Mouse (Mus musculus): ENCODE measurements around the gene Erbb3.
"Not testable (repeated sequence)": the region's sequence is repeated elsewhere in the genome, so short reads cannot be mapped to it uniquely, and the experiment has no call there.

Erbb3 gene

DNA sequence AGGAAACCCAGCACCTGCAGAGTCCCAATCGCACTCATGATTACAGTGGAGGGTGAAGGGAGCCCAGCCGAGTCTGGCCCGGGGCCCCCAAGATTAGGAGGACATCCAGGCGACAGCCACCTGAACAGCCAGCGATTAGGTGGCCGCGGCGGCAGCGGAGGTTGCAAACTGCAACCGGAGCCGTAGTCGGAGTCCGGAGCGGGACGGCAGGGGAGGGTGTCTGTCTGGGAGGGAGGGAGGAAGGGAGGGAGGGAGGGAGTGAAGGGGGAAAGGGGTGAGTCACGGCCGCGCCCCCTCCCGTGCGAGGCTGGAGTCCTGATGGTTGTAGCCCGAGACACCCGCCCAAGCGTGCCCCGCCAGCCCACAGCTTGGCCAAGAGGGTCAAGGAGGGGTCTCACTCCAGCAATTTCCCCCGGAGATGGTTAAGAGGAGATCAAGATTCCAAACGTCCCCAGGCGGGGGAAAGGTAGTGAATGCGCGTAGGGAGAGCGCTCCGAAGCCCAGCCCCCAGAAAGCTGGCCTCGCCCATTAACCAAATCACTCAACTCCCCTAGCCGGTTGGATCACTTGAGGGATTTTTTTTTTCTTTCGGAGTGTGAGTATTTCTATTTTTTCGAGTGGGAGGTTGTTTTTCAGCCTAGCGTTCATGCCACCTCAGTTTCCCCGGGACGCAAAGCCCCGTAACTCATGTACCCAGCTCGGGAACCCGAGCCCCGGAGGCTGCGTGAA lies at the start of gene Erbb3:
TSS of gene Erbb3 (minus strand) at position 189 of the 729 bp plus-strand sequence.
- DNase-seq (ENCODE audit: low spot score), result no peak

DNA sequence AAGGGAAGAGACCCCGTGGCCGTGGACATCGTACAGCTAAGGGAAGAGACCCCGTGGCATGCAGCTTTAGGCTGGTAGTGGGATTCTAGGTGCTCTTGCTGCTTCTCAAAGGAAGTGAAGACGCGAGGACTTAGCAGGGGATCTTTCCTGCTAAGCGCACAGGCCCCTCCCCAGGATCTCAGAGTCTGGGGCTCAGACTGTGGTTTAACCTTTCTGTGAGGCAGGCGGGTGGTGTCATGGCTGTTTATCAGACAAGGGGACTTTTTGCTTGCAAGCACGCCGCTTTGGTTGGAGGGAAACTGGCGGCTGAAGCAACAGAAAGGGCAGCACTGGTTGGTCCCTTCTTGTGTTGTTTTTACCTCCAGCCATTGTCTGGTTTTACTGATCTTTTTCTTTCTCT lies 47.6 kb upstream of the Erbb3 start:
- DNase-seq (ENCODE audit: low spot score), result no peak

DNA sequence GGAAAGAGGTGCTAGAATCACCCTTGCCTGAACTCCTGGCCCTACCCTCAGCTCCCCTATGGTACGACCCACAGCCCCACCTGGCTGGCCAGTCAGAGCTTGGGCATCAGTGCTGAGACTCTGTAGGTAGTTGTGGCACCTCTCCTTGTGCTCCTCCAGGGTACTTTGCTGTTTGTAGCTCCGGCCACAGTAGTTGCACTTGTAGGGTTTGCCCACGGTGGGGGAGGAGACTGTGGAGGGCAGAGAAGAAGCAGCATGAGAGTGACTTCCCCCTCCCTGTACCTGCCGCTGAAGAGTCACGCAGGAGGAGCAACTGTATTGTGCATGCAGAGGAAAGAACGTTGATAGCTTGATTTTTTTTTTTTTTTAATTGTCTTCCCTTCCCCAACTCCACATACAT lies 47.1 kb upstream of the Erbb3 start:
- no peak for DNase-seq (ENCODE audit: low spot score)

DNA sequence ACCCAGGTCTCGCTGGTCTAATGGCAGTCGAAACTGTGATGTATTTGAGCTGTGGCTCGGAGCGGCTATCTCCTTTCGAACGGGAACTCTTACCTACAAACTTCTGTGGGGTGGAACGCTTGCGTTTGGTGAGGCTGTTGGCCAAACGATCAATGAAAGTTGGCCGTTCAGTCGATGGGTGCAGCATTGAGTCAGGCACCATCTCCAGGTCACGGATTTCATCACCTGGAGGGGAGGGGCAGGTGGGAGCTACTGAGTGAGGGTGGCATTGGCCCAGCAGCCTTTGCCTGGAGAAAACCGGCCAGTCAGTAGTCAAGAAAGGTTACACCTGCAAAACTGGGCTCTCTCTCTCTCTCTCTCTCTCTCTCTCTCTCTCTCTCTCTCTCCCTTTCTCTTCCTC lies 46.2 kb upstream of the Erbb3 start:
- no peak for DNase-seq (ENCODE audit: low spot score)

DNA sequence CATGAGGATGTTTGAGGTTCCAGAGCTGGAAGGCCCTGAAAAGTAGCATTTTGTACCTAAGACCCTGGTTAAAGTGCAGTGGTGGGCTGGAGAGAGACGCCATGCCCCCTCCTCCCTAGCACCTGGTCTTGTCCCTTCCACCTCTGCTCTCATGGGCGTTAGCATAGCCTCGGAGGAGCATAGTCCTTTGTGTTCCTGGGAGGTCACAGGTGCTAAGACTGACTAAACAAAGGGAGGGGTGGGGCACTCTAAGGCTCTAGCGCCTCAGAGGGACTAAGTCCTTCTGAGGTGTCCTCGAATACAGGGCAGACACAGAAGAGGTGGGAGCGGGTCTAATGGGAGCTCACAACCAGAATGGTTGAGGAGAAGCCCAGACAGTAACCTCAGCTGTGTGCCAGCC lies 42.1 kb upstream of the Erbb3 start:
- DNase-seq (ENCODE audit: low spot score), result no peak

DNA sequence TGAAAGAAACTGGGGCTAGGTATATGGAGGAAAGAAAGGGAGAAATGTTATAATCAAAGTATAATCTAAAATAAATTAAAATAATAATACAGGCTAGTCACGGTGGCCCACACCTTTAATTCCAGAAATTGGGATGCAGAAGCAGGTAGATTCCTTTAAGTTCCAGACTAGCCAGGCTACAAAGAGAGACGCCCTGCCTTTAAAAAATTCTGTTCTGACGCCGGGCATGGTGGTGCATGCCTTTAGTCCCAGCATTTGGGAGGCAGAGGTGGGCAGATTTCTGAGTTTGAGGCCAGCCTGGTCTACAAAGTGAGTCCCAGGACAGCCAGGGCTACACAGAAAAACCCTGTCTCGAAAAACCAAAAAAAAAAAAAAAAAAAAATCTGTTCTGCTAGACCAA lies 40.9 kb upstream of the Erbb3 start:
- DNase-seq (ENCODE audit: low spot score), result not testable (repeated sequence)

DNA sequence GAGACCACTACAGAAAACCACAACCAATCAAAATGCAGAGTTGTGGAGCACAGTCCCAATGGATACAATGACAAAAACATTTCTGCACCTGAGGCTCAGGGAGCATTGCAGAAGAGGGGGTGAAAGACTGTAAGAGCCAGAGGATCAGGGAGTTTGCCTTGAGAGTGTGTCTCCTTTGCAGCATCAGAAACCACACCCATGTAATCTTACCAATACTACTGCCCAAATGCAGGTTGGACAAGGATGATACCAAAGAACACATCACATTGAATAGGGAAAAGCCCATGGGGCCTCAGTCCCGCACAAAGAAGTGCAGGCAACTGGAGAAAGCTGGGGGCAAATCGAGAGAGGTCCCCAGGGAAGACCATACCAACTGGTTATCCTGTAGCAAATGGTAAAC lies 40.3 kb upstream of the Erbb3 start:
- no peak for DNase-seq (ENCODE audit: low spot score)

DNA sequence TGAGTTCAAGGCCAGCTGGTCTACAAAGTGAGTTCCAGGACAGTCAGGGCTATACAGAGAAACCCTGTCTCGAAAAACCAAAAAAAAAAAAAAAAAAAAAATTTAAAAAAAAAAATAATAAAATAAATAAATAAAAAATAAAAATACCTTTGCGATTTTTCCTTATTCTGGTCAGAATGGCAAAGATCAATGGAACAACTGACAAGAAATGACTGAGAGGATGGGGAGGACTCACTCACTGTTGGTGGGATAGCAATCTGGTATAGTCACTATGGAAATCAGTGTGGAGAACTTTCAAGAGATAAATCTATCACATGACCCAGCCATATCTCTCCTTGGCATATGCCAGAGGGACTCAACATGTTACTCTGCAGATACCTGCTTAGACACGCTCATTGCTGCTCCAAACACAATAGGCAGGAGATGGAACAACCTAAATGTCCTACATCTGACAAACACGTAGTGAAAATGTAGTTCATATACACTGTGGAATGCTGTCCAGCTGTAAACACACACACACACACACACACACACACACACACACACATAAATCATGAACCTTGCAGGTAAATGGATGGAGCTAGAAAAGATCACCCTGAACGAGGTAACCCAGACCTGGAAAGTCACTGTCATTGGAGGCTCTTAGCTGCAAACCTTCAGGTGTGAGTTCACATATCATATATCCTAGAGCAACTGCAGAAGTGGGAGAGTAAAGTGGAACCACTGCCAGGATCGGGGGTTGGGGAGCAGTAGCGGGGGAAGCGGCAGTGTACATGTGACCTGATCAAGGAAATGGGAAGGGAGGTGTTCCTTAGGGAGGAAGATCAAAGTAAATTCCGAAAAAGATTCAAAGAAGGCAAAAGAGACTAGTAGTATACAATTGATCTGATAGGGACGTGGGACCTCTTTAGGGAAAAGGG lies 38.2 kb upstream of the Erbb3 start:
- no peak for DNase-seq (ENCODE audit: low spot score)

DNA sequence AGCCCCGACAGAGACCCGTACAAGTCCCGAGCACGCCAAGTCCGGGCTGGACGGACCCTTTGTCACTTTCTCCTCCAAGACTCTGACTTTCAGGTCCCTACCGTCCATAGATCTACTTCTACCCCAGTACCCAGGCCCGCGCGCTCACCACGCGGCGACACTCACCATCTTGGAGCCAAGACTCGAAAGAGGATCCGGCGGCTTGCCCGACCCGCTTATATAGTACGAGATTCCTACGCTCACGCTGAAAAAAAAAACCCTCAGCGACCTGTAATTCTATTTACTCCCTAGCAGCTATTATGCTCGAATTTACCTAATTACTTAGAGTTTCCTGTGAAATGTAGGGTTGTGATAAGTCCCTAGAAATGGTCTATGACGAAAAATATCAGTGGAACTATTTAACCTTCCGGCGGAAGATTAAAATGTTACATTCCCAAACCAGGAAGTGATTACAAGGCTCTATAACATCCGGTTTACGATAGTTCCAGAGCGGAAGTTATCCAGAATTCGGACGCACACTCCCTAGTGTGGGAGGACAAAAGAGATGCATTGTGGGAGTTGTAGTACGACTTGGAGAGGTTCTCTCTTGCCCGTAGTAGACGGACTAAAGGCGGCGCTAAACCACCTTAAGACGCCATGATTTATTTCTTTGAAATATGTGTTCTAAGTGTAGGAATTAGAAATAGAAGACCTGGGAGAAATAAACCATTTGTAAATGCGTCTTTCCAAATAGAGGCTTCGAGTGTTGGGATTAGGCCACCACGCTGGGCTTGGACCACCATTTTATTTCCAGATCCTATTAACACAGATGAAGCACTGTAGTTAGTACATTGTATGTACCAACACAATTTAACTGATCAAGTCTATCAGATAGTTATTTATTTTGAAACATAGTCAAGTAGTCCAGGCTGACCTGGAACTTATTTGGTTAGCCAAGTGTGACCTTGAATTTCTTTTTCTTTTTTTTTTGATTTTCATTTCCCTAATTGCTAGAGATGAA lies 37.2 kb upstream of the Erbb3 start, which contains the start of gene Rps26:
TSS of gene Rps26 (minus strand) at position 437 of the 1,000 bp plus-strand sequence.
- peak; percentile 97 for DNase-seq (ENCODE audit: low spot score)

DNA sequence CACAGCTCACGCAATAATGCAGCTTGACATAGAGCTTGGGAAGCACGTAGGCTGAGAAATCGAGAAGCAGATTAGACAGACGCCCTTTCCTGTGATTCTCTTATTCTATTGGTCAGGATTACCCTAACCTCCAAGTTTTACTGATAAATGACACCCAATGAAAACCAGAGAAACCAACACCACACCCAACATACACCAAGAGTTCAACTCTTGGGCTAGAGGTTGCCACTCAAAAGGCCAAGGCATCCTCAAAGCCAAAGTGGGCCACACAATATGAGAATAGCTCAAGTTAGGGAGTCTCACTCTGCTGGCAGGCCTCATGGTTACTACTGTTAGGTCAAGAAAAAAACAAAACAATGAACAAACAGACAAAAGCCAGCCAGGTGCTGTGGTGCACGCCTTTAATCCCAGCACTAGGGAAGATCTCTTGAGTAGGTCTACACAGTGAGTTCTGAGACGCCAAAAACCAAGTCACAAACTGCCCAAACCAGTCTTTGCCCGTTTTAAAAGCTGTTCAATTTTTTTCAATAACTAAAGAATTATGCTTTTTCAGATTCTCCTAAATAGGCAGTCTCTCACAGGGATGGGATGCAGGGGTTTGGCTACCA lies 35.9 kb upstream of the Erbb3 start:
- DNase-seq (ENCODE audit: low spot score), result no peak

DNA sequence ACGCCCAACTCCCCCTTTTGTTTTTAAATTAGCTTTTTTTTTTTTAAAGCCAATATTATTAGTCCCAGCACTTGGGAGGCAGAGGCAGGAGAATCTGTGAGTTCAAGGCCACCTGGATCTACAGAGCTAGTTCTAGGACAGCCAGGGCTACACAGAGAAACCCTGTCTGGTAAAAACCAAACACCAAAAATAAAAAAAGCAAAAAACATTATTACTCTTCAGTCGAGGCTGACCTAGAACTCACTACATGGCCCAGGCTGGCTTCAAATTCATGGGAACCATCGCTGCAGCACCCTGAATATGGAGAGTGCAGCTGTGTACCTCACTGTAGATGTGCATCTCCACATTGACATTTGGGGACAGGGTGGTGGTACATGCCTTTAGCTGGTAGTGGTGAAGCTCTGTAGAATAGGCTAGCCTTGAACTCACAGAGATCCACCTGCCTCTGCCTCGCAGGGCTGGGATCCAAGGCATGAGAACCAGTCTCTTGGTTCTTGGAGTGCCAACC lies 33.7 kb upstream of the Erbb3 start:
- not testable (repeated sequence) for DNase-seq (ENCODE audit: low spot score)

DNA sequence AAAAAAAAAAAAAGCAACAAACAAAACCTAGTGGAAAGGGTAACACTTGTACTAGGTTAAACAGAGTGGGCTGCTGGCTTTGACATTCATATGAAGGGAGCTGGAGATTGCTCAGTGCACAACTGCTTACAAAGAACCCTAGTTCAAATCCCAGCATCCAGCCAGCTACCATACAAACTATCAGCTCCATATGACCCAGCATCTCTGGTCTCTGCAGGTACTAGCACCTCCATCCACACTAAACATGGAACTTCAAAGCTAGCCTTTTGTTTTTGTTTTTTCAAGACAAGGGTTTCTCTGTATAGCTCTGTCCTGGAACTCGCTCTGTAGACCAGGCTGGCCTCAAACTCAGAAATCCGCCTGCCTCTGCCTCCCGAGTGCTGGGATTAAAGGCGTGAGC lies 33.2 kb upstream of the Erbb3 start:
- DNase-seq (ENCODE audit: low spot score), result no peak

DNA sequence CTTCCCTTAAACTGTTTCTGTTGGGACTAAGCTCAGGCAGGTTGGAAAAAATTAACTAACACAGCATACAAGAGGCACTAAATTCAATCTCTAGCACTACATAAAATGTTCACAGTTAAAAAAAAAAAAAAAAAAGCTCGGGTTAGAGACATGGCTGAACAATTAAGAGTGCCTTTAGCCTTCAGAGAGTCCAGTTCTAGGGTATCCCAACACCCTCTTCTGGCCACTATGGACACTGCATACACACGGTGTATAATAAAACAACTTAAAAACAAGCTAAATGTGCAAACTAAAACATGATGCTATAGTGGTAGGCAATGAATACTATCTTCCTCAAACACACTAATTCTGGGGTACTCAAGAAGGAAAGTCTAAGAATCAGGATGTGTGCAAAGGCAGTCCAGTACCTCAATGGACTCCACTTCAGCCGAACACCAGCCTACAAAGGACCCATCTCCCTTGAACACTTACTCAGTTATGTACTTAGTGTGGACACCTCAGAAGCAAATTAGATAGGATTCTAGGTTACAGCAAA lies 32.6 kb upstream of the Erbb3 start:
- no peak for DNase-seq (ENCODE audit: low spot score)

DNA sequence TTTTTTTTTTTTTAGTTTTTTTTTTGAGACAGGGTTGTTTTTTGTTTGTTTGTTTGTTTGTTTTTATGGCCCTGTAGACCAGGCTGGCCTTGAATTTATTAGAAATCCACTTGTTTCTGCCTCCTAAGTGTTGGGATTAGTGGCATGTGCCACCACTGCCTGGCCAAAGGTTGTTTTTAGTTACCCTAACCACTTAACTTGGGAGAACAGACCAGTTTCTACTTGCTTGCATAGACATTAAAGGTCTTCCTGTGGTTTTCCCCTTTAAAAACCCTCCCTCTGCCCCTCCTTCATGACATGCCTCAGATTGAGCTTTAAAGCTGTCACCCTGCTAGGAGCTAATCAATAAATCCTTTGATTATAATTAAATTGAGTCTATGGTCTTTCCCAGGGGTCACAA lies 30.8 kb upstream of the Erbb3 start:
- DNase-seq (ENCODE audit: low spot score), result no peak

DNA sequence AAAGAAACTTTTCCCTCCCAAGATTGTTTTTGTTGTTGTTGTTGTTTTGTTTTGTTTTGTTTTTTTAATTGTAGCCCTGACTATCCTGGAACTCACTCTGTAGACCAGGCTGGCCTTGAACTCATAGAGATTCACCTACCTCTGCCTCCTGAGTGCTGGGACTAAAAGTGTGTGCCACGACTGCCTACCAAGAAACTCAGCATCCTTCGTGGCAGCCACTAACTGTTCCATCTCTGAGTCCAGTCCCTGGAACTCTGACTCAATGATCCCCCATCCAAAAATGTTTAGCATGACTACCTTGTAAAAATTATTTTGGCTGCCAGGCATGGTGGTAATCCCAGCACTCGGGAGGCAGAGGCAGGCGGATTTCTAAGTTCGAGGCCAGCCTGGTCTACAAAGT lies 29.7 kb upstream of the Erbb3 start:
- DNase-seq (ENCODE audit: low spot score), result not testable (repeated sequence)

DNA sequence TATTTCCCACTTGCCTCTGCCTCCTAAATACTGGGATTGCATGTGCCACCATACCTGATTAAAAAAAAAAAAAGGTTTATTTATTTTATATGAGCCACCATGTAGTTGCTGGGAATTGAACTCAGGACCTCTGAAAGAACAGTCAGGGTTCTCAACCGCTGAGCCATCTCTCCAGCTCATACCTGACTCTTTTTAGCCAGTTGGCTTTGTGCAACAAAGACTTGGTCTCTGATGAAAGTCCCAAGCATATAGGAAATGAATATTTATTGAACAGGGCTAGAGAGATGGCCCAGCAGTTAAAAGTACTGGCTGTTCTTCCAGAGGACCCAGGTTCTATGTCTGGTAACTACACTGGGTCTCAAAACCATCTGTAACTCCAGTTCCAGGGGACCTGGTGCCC lies 29.1 kb upstream of the Erbb3 start:
- DNase-seq (ENCODE audit: low spot score), result no peak

DNA sequence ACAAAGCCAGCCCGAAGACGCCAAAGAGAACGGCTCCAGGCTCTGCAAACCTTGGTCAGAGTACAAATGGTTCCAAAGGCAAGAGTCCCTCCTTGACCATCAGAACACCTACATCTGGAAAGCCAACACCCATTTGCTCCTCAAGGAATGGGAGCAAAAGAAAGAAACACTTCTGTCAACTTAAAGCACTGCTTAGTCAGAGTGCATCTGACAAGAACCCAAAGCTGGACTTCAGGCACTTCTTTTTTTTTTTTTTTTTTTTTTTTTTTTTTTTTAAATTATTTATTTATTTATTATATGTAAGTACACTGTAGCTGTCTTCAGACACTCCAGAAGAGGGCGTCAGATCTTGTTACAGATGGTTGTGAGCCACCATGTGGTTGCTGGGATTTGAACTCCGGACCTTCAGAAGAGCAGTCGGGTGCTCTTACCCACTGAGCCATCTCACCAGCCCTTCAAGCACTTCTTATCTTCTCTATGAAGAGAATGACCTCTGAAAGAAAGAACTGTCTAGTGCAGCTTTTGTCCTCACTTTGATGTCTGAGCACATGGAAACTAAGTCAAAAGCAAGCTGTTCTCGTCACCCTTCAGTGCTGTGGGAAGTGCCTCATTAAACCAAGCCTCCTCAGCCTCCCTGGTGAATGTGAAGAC lies 26.5 kb upstream of the Erbb3 start:
- DNase-seq (ENCODE audit: low spot score), result not testable (repeated sequence)

DNA sequence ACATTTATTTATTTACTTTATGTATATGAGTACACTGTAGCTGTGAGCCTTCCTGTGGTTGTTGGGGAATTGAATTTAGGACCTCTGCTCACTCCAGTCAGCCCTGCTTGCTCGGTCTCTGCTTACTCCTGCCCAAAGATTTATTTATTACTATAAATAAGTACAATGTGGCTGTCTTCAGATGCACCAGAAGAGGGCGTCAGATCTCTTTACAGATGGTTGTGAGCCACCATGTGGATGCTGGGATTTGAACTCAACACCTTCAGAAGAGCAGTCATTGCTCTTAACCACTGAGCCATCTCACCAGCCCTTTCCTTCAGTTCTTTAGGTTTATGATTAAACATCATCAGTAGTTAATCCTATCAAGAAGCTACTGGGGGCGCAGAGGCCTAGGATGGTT lies 25.5 kb upstream of the Erbb3 start:
- no peak for DNase-seq (ENCODE audit: low spot score)

DNA sequence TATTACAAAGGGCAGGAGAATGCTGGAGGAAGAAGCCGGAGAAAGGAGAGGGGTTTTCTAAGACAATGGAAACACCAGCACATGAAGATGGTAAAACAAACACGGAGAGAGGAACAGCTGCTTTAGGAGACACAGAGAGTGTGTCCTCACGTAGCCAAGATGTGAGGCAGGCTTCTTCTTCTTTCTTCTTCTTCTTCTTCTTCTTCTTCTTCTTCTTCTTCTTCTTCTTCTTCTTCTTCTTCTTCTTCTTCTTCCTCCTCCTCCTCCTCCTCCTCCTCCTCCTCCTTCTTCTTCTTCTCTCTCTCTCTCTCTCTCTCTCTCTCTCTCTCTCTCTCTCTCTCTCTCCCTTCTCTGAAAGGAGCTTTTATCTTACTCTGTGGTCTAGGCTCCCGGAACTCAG lies 24.4 kb upstream of the Erbb3 start:
- DNase-seq (ENCODE audit: low spot score), result not testable (repeated sequence)

DNA sequence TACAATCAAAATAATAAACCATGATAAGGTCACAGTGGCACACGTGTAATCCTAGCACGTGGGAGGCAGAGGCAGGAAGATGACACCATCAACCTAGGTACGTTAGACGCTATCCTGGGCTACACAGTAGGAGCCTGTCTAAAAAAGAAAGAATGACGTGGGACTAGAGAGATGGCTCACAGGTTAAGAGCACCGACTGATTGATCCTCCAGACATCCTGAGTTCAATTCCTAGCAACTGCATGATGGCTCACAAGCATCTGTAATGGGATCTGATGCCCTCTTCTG lies 23.6 kb upstream of the Erbb3 start:
- DNase-seq (ENCODE audit: low spot score), result no peak
